Mouse (Mus musculus): ENCODE results near the gene Fcgrt. TPM values are rescaled to one million over a fixed set of nuclear protein-coding genes. Genes with fewer than 3 reads are reported as not detected.
"Not testable (repeated sequence)": the region's sequence is repeated elsewhere in the genome, so short reads cannot be mapped to it uniquely, and the experiment has no call there.

Fcgrt gene
- polyA plus RNA-seq (2015; fragmentation: Nextera tagmentation; extraction: Ambion mirVana), result 34.1 and 40.2 TPM in 2 replicates

- Histone ChIP-seq H3K9me3 (ENCODE audit: control insufficient read depth, low read length) (no peaks in the 10 kb centered on the region), H3K4me2 (ENCODE audit: low read length) (peak within 1 kb of the TSS; percentile 24), H3K9ac (ENCODE audit: low read depth, low read length) (no peak within 1 kb of the TSS; the same call in none of the 2 replicates), H3K27ac (ENCODE audit: low read depth, low read length) (peak within 1 kb of the TSS; percentile 63; the same call in 1 of the 2 replicates), H3K4me1 (ENCODE audit: control insufficient read depth, insufficient read depth, low read depth, low read length) (no peaks in the 10 kb centered on the region), H3K4me3 (ENCODE audit: low read length) (peak within 1 kb of the TSS; percentile 18), H3K27me3 (replicated peaks; ENCODE audit: control insufficient read depth, insufficient read depth, low read length) (no peaks in the 10 kb centered on the region), H3K36me3 (ENCODE audit: control insufficient read depth, insufficient read depth, low read length) (no peaks in the 10 kb centered on the region)
- 64% methylated on average over 7 of the region's 7 CpGs for WGBS
- ATAC-seq, result peak; percentile 79
These were observed at the start of gene Fcgrt for GRCm38 (mm10) chr7:45103652-45104180. Fcgrt (minus strand) TSS chr7:45103851.

GRCm38 (mm10) chr7:45153052-45153451 lies 49.4 kb upstream of the Fcgrt start:
- not testable (repeated sequence) for ATAC-seq; H3K9me3 ChIP-seq (ENCODE audit: control insufficient read depth, low read length); H3K27ac ChIP-seq (ENCODE audit: low read depth, low read length); H3K27me3 ChIP-seq (replicated peaks; ENCODE audit: control insufficient read depth, insufficient read depth, low read length); H3K9ac ChIP-seq (ENCODE audit: low read depth, low read length); H3K4me1 ChIP-seq (ENCODE audit: control insufficient read depth, insufficient read depth, low read depth, low read length); H3K4me3 ChIP-seq (ENCODE audit: low read length); H3K36me3 ChIP-seq (ENCODE audit: control insufficient read depth, insufficient read depth, low read length); H3K4me2 ChIP-seq (ENCODE audit: low read length)
- 94% methylated on average over 2 of the region's 2 CpGs for WGBS

- 57% methylated on average over 11 of the region's 11 CpGs for WGBS
- Histone ChIP-seq H3K27ac (ENCODE audit: low read depth, low read length) (no peak overlapping the region), H3K27me3 (replicated peaks; ENCODE audit: control insufficient read depth, insufficient read depth, low read length) (no peaks in the 10 kb centered on the region), H3K36me3 (ENCODE audit: control insufficient read depth, insufficient read depth, low read length) (no peaks in the 10 kb centered on the region), H3K9ac (ENCODE audit: low read depth, low read length) (no peak overlapping the region), H3K9me3 (ENCODE audit: control insufficient read depth, low read length) (no peaks in the 10 kb centered on the region), H3K4me1 (ENCODE audit: control insufficient read depth, insufficient read depth, low read depth, low read length) (peaks cover 9% of the 10 kb centered on the region), H3K4me2 (ENCODE audit: low read length) (no peak overlapping the region), H3K4me3 (ENCODE audit: low read length) (no peak overlapping the region)
- no peak for ATAC-seq
These were observed 47.7 kb upstream of the Fcgrt start for GRCm38 (mm10) chr7:45151303-45151702.

DNA sequence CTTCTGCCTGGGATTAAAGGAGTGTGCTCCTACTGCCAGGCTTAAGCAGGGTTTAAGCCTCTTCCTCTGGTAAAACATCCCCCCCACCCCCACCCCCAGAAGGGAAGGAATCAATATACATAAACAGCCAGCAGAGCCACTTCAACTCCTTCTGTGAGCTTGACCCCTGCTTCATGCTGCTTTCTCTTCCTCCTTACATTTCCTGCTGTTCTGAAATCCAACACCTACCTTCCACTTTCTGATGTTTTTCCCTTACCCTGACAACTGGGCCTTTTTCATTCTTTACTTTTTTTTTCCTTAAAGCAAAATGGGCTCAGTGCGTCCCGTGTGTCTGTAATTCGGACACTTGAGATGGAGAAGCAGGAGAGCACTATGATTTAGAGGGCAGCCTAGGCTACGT lies 46.7 kb upstream of the Fcgrt start:
- peaks cover 9% of the 10 kb centered on the region for H3K4me1 ChIP-seq (ENCODE audit: control insufficient read depth, insufficient read depth, low read depth, low read length)
- no peak overlapping the region for H3K4me3 ChIP-seq (ENCODE audit: low read length)
- no peak overlapping the region for H3K27ac ChIP-seq (ENCODE audit: low read depth, low read length)
- 70% methylated on average over 4 of the region's 4 CpGs for WGBS
- H3K27me3 ChIP-seq (replicated peaks; ENCODE audit: control insufficient read depth, insufficient read depth, low read length), result no peaks in the 10 kb centered on the region
- H3K36me3 ChIP-seq (ENCODE audit: control insufficient read depth, insufficient read depth, low read length), result no peaks in the 10 kb centered on the region
- H3K9me3 ChIP-seq (ENCODE audit: control insufficient read depth, low read length), result no peaks in the 10 kb centered on the region
- H3K9ac ChIP-seq (ENCODE audit: low read depth, low read length), result no peak overlapping the region
- ATAC-seq, result no peak
- H3K4me2 ChIP-seq (ENCODE audit: low read length), result no peak overlapping the region

DNA sequence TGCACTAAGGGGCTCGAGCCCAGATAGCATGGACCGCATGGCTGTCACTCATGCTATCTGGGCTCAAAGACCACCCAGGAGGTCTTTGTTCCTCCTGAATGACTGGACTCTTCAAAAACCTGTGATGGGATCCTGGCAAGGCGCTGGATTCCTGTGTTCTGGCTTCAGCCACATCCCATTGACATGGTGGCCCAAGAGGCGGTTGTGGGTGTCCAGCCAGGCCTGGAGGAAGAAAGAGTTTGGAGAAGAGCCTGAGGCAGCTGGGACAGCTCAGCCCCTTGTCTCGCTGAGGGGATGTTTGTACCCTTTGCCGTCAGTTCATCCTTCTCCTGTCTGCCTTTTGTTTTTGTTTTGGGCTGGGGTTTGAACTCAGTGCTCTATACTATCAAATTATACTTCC lies 45.9 kb upstream of the Fcgrt start:
- Histone ChIP-seq H3K27me3 (replicated peaks; ENCODE audit: control insufficient read depth, insufficient read depth, low read length) (no peaks in the 10 kb centered on the region), H3K9me3 (ENCODE audit: control insufficient read depth, low read length) (no peaks in the 10 kb centered on the region), H3K9ac (ENCODE audit: low read depth, low read length) (no peak overlapping the region), H3K4me2 (ENCODE audit: low read length) (no peak overlapping the region), H3K4me3 (ENCODE audit: low read length) (no peak overlapping the region), H3K36me3 (ENCODE audit: control insufficient read depth, insufficient read depth, low read length) (no peaks in the 10 kb centered on the region), H3K27ac (ENCODE audit: low read depth, low read length) (no peak overlapping the region), H3K4me1 (ENCODE audit: control insufficient read depth, insufficient read depth, low read depth, low read length) (peaks cover 5% of the 10 kb centered on the region)
- ATAC-seq, result no peak
- 25% methylated on average over 6 of the region's 6 CpGs for WGBS

DNA sequence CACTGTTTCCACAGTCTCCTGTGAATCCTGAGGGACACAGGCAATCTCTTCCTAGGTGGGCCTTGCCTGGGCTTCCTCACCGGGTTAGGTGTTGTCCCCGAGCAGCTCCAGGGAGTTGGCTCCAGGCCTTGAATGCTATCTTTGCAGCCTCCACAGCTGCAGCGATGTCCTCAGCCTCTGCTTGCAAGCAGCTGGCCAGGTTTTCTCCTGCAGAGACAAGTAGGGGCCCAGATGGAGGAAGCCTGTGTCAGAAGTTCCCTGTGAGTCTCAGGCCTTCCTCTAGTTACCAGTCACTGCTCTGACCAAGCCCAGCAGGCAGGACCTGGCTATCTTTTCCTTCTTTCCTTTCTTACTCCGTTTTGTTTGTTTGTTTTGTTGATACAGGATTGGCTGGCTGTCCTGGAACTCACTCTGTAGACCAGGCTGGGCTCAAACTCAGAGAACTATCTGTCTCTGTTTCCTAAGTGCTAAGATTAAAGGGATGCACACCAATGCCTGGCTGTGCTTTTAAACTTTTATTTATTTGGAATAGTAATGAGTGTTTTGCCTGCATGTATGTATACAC lies 45.0 kb upstream of the Fcgrt start:
- Histone ChIP-seq H3K9ac (ENCODE audit: low read depth, low read length) (no peak overlapping the region), H3K4me1 (ENCODE audit: control insufficient read depth, insufficient read depth, low read depth, low read length) (peaks cover 4% of the 10 kb centered on the region), H3K4me2 (ENCODE audit: low read length) (no peak overlapping the region), H3K27ac (ENCODE audit: low read depth, low read length) (no peak overlapping the region), H3K27me3 (replicated peaks; ENCODE audit: control insufficient read depth, insufficient read depth, low read length) (no peaks in the 10 kb centered on the region), H3K9me3 (ENCODE audit: control insufficient read depth, low read length) (no peaks in the 10 kb centered on the region), H3K4me3 (ENCODE audit: low read length) (no peak overlapping the region), H3K36me3 (ENCODE audit: control insufficient read depth, insufficient read depth, low read length) (no peaks in the 10 kb centered on the region)
- WGBS, result 66% methylated on average over 4 of the region's 4 CpGs
- no peak for ATAC-seq

DNA sequence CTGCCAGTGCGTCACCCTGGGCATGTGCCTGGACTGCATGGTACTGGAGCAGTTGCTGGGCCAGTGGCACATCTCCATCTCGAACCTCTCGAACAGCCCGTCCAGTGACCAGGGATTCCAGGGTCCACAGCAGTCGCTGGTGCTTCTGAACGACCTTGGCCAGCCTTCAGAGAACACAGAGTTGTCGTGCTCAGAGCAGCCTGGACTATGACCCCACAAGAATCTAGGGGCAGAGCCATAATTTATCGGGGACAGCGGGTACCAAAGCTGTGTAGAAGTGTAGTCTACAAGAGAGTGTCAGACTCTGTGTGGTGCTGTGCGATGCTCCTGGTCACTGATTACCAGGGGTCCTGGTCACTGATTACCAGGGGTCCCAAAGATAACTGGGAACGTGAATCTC lies 44.2 kb upstream of the Fcgrt start:
- Histone ChIP-seq H3K27ac (ENCODE audit: low read depth, low read length) (no peak overlapping the region), H3K9ac (ENCODE audit: low read depth, low read length) (no peak overlapping the region), H3K36me3 (ENCODE audit: control insufficient read depth, insufficient read depth, low read length) (no peaks in the 10 kb centered on the region), H3K9me3 (ENCODE audit: control insufficient read depth, low read length) (no peaks in the 10 kb centered on the region), H3K4me3 (ENCODE audit: low read length) (no peak overlapping the region), H3K27me3 (replicated peaks; ENCODE audit: control insufficient read depth, insufficient read depth, low read length) (no peaks in the 10 kb centered on the region), H3K4me2 (ENCODE audit: low read length) (no peak overlapping the region), H3K4me1 (ENCODE audit: control insufficient read depth, insufficient read depth, low read depth, low read length) (no peaks in the 10 kb centered on the region; the same call in 1 of the 2 replicates)
- ATAC-seq, result no peak
- WGBS, result 89% methylated on average over 11 of the region's 11 CpGs

DNA sequence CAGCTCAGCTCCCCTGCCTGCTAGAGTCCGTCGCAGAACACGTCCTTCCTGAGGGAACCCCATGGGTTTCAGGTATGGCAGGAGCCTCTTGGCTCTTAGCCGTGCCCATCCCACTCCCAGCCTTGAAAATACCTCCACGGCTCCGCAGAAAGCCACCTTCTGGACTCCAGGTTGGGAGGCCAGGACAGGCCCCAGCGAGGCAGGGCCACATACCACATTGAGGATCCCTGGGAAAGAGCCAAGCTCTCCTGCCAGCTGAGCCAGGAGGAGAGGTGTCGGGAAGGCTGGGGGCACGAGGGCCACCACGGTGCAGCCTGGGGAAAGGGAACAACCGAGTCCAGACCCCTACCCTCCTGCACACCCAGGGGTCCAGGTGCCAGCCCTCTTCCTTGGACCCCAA lies 43.6 kb upstream of the Fcgrt start:
- H3K4me2 ChIP-seq (ENCODE audit: low read length), result no peak overlapping the region
- H3K27ac ChIP-seq (ENCODE audit: low read depth, low read length), result no peak overlapping the region
- no peak overlapping the region for H3K9ac ChIP-seq (ENCODE audit: low read depth, low read length)
- H3K9me3 ChIP-seq (ENCODE audit: control insufficient read depth, low read length), result no peaks in the 10 kb centered on the region
- no peaks in the 10 kb centered on the region for H3K27me3 ChIP-seq (replicated peaks; ENCODE audit: control insufficient read depth, insufficient read depth, low read length)
- no peaks in the 10 kb centered on the region for H3K36me3 ChIP-seq (ENCODE audit: control insufficient read depth, insufficient read depth, low read length)
- no peaks in the 10 kb centered on the region; the same call in 1 of the 2 replicates for H3K4me1 ChIP-seq (ENCODE audit: control insufficient read depth, insufficient read depth, low read depth, low read length)
- 91% methylated on average over 11 of the region's 11 CpGs for WGBS
- no peak for ATAC-seq
- H3K4me3 ChIP-seq (ENCODE audit: low read length), result no peak overlapping the region

DNA sequence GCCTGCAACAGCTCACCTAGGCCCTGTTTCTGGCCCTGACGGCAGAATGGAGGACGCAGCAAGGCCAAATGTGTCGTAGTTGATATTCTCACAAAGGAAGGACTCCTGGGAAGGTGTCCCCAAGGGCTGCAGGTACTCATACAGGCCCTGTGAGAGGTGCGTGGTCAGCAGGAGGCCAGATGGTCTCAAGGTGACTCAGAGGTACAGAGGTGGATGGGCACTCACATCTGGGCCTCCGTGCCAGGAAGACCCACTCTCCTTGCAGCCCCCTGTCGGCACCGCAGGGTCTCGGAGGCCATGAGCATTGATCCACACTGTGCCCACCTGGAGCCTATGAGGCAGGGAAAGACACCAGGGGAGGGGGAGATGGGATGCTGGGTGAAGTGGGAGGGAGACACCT lies 41.8 kb upstream of the Fcgrt start:
- WGBS, result 93% methylated on average over 8 of the region's 8 CpGs
- ATAC-seq, result no peak
- Histone ChIP-seq H3K27me3 (replicated peaks; ENCODE audit: control insufficient read depth, insufficient read depth, low read length) (no peaks in the 10 kb centered on the region), H3K4me3 (ENCODE audit: low read length) (no peak overlapping the region), H3K9me3 (ENCODE audit: control insufficient read depth, low read length) (no peaks in the 10 kb centered on the region), H3K4me2 (ENCODE audit: low read length) (no peak overlapping the region), H3K36me3 (ENCODE audit: control insufficient read depth, insufficient read depth, low read length) (no peaks in the 10 kb centered on the region), H3K4me1 (ENCODE audit: control insufficient read depth, insufficient read depth, low read depth, low read length) (no peaks in the 10 kb centered on the region), H3K27ac (ENCODE audit: low read depth, low read length) (no peak overlapping the region), H3K9ac (ENCODE audit: low read depth, low read length) (no peak overlapping the region)

Data from hindbrain, embryonic 16.5 days (tissue).